Mouse (Mus musculus): ENCODE measurements around the gene Slc7a5.

Gene Slc7a5

DNA sequence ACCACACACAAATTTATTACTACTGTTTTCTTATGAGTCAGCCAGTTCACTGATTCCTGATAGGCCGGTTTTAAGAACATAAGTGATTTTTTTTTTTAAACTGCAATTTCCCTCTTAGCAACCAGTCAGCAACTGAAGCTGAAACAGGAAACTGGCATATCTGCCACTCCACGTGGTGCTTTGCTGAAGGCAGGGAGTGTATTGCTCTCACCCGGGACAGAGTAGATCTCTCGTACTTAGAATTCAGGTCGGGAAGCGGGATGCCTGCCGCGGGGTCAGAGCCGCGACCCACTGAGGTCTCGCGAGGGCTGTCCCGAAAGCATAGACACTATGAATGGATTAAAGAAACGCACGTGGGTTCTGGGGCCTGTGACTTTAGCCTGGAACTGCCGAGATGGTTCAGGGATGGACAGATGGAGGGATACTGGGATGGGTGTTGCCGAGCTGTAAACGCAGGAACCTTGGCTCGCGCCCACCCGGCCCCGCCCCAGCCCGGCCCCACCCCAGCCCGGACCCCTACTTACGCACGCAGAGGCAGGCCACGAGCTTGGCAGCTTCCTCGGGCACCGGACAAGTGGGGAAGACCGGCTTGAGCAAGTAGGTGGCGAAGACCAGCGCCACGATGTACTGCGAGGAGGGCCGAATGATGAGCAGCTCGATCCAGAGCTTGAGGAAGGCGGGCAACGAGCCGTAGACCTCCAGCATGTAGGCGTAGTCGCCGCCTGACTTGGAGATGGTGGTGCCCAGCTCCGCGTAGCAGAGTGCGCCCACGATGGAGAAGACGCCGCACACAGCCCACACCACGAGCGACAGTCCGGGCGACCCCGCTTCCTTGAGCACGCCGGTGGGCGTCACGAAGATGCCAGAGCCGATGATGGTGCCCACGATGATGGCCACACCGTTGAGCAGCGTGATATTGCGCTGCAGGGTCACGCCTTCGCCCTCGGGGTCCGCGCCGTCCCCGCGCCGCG lies 667 bp downstream of the Slc7a5 start:
- peak; percentile 36 to 46 for DNase-seq

DNA sequence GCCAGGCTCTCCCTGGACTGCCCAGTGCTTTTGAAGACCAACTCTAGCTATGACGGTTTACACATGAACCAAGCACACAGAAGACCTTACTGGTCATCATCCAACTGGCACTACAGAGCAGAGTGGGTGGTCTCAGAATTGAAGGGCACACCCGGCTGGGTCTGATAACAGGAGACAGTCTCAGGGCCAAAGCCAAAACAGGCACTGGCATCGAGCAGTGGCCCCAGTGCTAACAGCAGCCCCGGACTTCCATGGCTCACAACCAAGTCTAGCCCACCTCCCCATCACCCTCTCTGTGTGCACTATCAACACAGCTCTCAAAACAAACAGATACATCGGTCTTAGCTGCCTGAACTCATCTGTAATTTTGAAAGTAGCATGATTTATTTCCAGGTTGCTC lies 1.6 kb downstream of the Slc7a5 start:
- DNase-seq, result no peak

DNA sequence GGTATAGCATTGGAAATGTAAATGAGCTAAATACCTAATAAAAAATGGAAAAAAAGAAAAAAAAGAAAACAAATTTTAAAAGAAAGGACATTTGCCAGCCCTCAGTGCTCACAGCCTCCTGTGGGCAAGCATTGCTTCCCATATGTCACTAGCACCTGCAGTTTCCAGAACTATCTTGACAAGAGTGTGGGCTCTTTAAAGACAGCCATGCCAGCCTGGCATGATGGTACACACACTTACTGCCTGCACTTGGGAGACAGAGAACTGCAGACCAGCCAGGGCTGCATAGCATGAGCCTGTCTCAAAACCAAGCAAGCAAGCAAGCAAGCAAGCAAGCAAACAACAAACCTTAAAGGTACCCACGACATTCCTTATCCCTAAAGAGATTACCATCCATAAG lies 2.1 kb downstream of the Slc7a5 start:
- DNase-seq, result no peak

DNA sequence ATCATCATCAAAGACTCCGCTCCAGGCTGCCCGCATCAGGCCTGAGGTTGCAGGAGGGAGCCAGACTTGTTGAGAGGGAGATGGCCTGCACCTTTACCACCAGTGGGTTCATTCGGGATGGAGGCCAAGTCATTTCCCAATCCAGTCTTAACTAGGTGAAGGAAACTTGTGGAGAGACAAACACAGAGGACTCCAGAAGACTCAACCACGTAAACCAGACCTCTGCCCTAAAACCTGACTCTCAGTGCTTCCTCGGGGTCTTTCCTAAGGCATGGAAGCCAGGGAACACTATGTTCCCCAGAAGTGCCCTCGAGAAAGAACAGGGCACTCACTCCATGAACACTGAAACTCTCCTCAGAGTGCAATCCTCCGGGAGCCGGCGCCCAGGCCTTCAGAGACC lies 2.5 kb downstream of the Slc7a5 start:
- no peak for DNase-seq

DNA sequence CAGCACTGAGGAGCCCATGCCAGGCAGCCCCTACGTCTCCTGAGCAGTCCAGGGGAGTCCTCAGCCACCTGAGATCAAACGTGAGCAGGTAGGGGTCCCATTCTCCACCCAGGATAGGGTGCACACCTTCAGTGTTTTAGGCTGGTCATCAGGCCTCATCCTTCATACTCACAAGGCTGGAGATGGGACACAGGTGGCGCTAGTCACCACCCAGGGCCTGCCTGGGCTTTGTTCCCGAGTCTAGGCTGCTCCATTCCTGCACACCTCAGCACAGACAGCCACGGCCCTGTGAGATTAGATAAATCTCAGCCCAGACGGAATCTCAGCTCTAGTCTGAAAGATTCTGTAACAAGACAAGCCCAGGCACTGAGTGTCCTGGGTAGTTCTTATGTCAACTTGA lies 3.5 kb downstream of the Slc7a5 start:
- no peak for DNase-seq

DNA sequence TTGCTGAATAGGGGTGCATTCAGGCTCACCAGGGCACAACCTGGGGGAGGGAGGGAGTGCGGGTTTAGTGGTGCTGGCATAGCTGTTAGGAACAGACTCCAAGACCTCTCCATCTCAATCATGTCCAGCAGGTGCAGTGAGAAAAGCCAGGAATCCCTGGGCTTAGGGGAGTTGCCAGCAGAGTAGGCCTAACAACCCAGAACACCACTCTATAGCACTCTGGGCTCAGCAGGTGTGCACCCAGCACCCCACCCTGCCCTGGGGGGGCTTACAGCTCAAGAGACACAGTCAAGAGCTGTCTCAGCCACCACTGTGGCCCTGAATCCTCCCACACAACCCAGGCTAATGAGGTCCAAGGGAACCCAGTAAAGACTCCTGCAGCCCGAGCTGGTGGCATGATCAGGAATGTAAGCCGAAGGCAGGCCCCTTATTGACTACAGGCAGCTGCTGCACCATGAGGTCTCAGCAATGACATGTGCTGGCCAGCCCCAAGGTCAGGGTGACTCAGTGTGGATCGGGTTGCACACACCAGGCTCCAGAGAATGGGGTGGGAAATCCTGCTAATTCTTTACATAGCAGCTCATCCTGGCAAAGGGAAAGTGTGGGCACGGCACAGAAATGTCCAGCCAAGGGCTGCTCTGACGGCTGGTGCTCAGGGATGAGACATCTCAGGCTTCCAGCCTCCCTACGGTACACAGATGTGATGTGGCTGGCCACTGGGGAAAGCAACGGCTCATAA lies 5.8 kb downstream of the Slc7a5 start:
- peak in 1 of 2 experiments; percentile 32 for DNase-seq

DNA sequence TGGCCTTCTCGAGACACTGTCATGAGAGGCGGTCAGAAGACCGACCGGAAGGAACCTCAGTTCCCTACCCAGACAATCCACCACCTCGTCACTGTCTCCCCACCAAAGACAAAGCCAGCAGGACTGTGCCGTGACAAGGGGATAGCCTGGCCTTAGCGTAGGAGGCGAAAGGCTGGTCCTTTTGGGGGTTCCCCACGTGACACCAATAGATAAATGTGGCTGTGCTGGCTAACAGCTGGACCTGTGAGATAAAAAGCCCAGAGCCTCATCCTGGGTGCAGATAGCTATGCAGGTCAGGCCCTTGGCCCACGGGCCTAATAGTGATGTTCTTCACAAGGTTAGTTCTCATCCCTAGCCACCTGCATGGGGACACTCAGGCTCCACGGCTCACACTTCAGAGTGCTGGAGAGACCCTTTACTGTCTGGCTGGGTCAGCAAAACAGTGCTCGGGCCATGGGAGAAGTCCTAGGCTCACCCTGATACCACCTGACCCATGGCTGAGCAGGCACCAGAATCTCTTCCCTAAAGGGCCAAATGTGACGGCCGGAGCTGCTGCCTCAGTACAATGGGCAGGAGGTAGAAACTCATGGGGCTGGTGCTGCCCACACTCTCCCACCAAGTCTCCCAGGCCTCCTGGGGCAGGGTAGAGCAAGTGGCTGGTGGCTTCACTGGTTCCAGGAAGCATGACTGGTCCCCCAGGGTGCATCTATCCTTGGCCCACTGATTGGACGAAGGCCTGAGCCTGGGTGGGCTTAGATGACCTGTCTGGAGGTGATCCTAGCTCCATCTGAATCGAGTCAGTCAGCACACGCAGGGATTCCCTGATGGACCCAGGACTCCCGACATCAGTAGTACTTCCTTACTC lies 8.1 kb downstream of the Slc7a5 start:
- no peak for DNase-seq

DNA sequence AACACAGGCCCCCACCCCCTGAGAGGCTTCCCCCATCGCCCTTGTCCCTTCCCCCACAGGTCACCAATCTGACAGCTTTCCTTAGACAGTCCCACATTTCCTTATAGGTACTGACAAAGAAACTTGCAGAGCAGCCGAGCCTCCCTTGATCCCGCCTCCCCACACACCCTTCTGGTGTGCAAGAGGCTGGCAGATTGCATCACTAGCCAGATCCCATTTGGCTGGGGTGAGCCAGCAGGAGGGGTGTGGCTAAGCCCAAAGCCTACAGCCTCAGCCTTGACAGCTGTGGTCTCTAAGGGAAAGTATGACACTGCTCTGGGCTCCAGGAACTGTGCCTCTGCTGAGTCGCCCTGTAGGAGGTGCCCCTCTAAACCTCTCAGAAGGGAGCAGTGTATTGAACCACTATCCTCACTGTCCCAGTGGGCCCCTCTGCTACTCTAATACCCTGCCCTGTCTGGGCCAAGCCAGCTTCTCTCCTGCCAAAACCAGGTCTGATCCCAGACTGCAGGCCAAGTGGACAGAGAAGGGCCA lies 9.0 kb downstream of the Slc7a5 start:
- DNase-seq, result peak; percentile 85 to 91

DNA sequence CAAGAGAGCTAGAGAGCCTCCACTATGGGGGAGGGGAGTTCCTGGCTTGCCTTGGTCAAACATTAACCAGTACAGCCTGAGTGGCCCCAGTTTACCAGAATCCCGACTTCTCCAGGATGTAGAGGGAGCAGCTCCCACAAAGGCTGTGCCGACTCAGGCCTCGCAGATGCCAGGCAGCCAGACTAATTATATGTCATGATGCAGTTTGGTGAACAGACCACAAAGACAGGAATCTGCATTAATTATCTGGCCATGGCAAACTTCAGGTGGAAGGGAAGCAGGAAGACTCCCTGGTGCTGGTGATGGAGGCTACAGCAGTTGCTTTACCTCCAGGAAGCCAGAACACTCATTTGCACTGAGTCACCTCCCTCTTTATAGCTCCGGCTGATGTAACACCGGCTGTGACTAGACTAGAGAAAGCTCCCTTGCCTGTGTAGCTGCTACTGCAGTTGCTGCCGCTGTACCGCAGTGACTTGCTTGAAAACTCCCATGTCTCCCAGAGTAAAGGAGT lies 9.6 kb downstream of the Slc7a5 start:
- no peak for DNase-seq

DNA sequence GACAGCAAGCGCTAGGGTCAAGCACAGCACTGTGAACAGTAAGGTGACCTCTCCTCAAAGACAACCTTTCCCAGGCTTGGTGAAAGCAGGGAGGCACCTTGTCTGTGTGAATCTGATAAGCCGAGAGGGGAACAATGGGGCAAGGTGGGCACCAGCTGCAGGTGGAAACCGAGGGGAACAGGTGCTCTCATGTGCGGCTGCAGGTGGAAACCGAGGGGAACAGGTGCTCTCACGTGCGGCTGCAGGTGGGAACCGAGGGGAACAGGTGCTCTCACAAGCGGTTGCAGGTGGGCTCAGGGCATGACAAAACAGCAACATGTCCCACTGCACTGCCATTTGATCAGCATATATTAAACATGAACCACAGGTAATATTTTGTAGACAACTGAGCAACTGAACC lies 10.3 kb downstream of the Slc7a5 start:
- DNase-seq, result no peak

DNA sequence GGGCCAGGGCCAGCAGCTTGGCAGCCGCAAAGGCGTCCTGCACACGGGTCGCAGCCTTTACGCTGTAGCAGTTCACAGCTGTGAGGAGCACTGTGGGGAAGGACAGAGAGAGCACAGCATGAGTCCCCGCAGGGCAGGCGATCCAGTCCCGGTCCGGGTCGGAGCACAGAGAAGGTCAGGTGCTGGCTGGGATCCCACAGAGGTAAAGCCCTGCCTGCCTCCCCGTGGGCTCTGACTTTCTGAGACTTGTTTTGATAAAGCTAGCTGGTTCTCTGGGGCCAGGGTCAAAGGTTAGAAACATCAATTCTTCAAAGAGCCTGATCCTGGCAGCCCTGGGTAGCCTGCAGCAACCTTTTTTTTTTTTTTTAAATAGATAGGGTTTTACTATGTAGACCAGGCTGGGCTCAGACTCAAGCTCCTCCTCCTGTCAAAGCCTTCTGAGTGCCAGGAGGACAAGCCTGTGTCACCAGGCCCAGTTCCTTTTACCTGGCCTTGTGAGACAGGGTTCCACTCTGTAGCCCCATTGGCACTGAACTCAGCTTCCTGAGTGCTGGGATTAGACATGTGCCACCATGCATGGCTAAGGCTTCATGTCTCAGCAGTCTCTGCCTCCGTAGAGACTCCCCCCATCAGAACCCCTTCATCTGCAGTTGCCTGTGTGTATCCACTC lies 10.9 kb downstream of the Slc7a5 start:
- DNase-seq, result no peak

DNA sequence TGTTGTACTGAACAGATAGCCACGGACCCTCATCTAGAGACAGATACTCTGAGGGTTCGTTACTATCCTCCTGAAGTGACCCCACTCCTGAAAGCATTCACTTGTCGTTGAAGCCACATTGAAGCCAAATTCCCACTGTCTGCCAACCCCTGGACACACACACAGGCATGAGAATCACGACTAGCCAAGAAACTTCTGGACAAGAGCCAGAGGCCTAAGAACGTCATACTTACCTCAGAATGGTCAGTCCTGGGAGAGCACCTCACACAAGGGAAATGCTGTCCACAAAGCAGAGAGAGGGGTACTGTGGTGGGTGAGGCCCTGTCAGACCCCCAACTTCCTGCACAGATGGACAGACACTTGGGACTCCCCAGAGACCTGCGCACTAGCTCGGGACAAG lies 11.6 kb downstream of the Slc7a5 start:
- DNase-seq, result no peak

DNA sequence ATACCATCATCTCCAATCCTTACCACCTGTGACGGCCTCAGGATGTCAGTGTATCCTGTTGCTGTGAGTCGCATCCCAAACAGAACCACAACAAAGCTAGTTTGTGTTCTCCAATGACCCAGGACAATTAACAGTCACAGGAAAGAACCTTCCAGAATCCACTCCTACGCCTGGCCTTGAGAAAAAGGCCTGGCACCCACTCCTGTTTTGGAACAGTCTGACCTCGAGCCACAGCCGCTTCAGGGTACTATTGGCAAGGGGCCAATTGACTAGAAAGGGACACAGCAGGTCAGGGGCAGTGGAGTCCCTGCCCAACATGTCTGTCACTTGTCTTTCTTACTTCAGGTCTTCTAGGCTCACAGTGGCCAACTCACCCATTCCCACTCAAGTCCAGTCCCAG lies 14.6 kb downstream of the Slc7a5 start:
- DNase-seq, result no peak

DNA sequence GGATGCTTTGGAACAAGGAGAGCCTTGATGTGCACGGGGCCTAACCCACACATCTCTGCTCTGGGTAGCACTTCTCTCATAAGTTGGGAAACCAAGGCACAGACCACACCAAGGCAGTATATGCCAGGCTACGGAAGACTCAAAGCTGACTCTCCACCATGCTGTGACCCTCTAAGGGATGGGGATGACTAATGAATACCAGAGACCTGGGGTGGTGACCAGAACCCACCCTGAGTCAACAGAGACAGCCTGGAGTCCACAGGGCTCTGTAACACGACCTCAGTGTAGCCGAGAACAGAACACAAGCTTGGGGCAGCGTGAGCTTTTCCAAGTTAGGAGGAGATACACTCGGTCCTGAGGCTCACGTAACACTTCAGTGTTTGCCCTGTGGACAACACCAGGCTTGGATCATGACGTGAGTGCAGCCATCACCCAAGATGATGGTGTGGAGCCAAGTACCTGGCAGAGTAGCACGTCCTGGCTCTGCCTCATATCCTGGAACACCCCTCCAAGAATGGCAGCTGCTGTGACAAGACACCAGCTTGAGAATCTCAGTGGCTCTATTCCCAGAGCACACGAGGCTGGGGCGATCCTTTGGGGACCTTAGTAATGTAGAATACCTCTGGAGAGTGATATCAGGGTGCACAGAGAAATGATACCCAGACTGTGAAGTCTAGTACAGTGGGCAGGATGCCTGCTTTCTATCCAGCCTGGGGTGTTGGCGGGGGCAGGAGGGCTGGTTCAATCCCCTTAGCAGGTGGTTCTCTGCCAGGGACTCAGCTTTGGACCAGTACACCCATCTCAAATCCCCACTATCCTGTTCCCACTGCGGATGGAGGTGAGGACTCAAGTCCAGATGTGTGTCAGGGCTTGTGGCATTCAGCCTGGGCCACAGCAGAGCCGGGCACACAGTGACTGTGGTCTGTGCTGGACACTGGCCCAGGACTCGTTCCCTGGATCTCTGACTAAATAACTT lies 17.4 kb downstream of the Slc7a5 start:
- no peak for DNase-seq

DNA sequence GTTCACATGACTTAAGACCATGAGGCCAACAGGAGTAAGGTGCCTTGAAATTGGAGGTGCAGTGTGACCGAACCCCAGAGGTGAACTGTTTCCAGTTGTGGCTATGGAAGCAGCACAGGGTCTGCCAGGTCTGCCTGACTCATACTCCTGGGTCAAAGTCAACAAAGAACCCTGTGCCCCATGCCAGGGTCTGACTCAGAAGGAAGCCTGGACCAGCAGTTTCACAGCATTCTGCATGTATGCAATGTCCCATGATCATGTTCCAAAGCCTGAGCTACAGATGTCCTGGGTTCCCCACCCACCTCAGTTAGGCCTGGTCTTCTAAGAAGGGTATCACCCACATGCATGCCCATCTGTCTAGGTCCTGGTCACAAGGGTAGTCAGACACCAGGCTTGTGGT lies 18.2 kb downstream of the Slc7a5 start:
- no peak for DNase-seq

DNA sequence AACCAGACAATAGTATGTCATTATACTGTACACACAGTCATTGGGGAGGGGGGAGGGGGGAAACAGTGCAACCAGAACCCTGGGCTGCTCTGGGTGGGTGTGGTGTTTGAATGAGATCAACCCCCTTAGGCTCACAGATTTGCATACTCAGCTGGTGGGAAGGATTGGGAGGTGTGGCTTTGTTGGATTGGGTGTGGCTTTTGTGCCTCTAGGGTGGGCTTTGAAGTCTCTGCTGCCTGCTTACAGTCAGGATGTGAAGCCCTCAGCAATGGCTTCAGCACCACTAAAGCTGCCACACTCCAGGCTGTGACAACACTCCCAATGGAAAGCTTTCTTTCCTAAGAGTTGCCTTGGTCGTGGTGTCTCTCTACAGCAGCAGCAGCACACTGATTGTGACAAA lies 19.9 kb downstream of the Slc7a5 start:
- no peak for DNase-seq

DNA sequence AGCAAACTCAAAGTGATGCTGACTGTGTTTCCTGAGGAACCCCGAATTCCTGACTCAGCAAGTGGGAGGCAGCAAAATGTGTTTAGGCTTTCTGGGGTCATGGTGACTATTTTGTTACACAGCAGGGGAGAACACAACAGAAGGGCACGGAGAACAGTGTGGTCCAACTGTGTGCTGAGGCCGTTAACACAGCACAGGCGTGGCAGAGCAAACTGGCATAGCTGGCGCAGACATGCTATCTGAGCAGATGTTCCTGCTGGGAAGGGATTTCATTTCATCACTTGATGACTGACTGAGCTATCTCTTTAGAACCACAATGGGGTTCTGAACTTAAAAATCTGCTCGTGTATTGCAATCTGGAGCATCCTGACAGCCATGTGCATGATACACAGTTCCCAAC lies 22.1 kb downstream of the Slc7a5 start:
- DNase-seq, result no peak

DNA sequence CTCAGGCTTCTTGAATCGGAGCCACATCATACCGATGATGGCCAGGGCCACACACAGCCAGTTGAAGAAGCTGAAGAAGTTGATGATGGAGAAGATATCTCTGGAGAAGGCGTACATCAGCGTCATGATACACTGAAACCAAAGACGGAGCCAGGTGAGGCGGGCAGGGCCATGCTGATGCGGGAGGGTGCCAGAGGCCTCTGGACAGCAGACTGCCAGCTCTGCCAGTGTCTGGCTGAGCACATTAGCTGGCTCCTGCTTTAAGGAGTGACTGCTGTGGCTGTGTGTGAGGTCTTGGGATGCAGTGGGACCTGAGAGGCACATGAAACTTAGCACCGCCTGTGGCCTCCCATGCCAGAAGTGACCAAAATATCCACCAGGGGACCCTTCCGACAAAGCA lies 22.5 kb downstream of the Slc7a5 start:
- DNase-seq, result no peak

DNA sequence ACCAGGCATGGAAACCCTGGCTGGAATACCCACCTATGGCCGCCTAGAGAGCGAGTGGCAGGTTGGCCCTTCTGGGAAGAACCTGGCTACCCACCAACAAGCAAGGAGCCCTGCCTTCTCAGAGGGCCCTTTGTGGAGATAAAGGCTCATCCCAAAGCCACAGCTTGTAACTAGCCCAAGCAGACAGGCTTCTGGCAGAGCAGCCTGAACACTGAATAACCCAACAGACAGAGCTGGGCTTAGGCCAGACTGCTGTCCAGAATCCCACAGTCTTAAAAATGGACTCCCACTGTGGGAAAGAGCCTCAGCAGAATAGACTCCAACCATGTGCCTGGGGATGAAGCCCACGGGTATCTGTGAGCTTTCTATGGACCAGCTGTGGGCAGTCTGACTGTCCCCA lies 23.3 kb downstream of the Slc7a5 start:
- DNase-seq, result no peak

DNA sequence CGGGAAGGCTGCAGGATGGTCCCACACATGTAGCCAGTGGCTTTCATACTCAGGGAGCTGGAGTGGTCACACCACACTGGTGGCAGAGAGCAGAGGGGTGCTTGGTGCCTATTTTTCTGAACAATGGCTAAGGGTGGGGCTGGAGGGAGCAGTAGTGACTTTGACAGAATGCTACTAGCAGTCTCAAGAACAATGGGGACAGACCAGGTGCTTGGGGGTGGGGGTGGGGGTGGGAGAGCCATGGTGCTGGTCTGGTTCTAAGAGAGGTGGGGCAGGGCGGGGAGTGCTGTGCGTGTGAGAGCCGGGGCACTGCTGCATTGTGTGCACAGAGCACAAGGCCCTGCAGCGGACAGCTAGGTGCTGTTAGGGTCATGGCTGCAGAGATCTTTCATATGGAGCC lies 25.6 kb downstream of the Slc7a5 start:
- DNase-seq, result no peak

DNA sequence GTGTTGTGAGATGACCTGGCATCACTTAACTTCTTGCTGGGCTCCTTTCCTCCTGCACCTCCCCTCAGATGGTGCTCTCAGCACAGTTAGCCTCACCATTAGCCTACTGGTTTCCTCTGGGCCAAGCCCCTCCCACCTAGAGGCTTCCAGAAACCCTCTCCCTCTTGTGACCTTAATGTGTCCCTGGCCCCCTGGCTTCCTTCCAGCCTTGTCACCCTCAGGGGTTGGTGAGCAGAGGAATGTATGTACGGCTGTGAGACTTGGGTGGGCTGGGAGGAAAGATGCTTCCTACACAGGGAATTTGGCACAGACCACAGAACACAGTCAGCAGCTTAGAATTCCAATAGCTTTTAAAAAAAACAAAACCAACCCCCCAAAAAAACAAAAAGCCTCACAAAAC lies 26.7 kb downstream of the Slc7a5 start:
- DNase-seq, result peak; percentile 37 to 72
